8 mouse cellular contexts compared by ENCODE assay signal in genomic region chr9:120601488-120602171, GRCm38 (mm10). TPM values are rescaled to one million over a fixed set of nuclear protein-coding genes. Genes with fewer than 3 reads are reported as not detected.
A peak's percentile ranks its signal among the peaks of the same experiment; 100 is the strongest.
DNase-seq lines count a peak whose midpoint lies in the region; ATAC-seq and TF ChIP-seq lines count a peak whose summit lies in the region.

No protein-coding gene starts in this region.

- peak; percentile 72 for ATAC-seq in intestine, embryonic 14.5 days (replicated peaks; ENCODE audit: low FRiP score, low TSS enrichment, low read depth)
- peak; percentile 76 for ATAC-seq in megakaryocyte-erythroid progenitor cell, adult 5-6 weeks (replicated peaks; ENCODE audit: low FRiP score, low TSS enrichment, poor library complexity, severe bottlenecking)

- no peaks in the 10 kb centered on the region for H3K9me3 ChIP-seq in intestine, embryonic 14.5 days (ENCODE audit: control insufficient read depth, low read length)

- intact Hi-C loops in gastrocnemius, postnatal 36 days (cut with DNase I): loop anchor here (5.0 to 10.0 kb wide), 3 partner anchors 136 to 493 kb away; no protein-coding TSS in a partner anchor
- intact Hi-C loops in left cerebral cortex, postnatal 25 days (cut with DNase I): loop anchor here (1.0 to 10.0 kb wide), 5 partner anchors 56 to 639 kb away; no protein-coding TSS in a partner anchor

- 22% methylated on average over 17 of the region's 17 CpGs for WGBS in thymus, adult 2 months
- 18% methylated on average over 17 of the region's 17 CpGs for WGBS in intestine, embryonic 14.5 days

- TF ChIP-seq CTCF in thymus, adult 2 months (IDR thresholded peaks at IDR 0.05; ENCODE audit: borderline replicate concordance, control insufficient read depth, extremely low read depth, insufficient read depth, low read length, poor library complexity): peak; percentile 87; the same call in 1 of the 2 replicates

- peak overlapping the region; percentile 32; the same call in 1 of the 2 replicates for H3K4me2 ChIP-seq in intestine, embryonic 14.5 days (ENCODE audit: low read length)

- H3K27ac ChIP-seq in thymus, adult 2 months (ENCODE audit: control insufficient read depth, insufficient read depth, low read length): no peak overlapping the region
- no peak overlapping the region for H3K27ac ChIP-seq in intestine, embryonic 14.5 days (ENCODE audit: low read depth)

- peak; percentile 56 for DNase-seq in thymus, adult 2 months
- no peak for DNase-seq in thymus, adult 18-20 months
- DNase-seq in embryo, embryonic 11.5 days (ENCODE audit: low read depth, low spot score): peak; percentile 65
- DNase-seq in gastrocnemius, postnatal 36 days: peak; percentile 60 to 73
- DNase-seq in intestine, embryonic 14.5 days (ENCODE audit: low spot score): peak; percentile 93
- DNase-seq in left cerebral cortex, postnatal 25 days (ENCODE audit: low spot score in 2 of 2): peak; percentile 71 to 73
- DNase-seq in right cerebral cortex, postnatal 4 days: peak; percentile 78

- no peak overlapping the region for H3K4me3 ChIP-seq in thymus, adult 2 months (ENCODE audit: control insufficient read depth, insufficient read depth, low read length)
- H3K4me3 ChIP-seq in intestine, embryonic 14.5 days (ENCODE audit: low read depth, low read length): no peak overlapping the region

- no peak overlapping the region for H3K9ac ChIP-seq in intestine, embryonic 14.5 days (ENCODE audit: low read length)

- H3K4me1 ChIP-seq in thymus, adult 2 months (replicated peaks; ENCODE audit: control insufficient read depth, insufficient read depth, low read length): no peaks in the 10 kb centered on the region; the same call in 1 of the 2 replicates
- no peaks in the 10 kb centered on the region; the same call in none of the 2 replicates for H3K4me1 ChIP-seq in intestine, embryonic 14.5 days (replicated peaks; ENCODE audit: control insufficient read depth, insufficient read depth, low read length)

- TF ChIP-seq POLR2A in thymus, adult 2 months (IDR thresholded peaks at IDR 0.05; ENCODE audit: control insufficient read depth, extremely low read depth, insufficient read depth, low read length, poor library complexity): no peak

- no peaks in the 10 kb centered on the region for H3K36me3 ChIP-seq in thymus, adult 2 months (ENCODE audit: control insufficient read depth, insufficient read depth, low read length)
- no peaks in the 10 kb centered on the region for H3K36me3 ChIP-seq in intestine, embryonic 14.5 days (ENCODE audit: control insufficient read depth, insufficient read depth, low read length)

- H3K27me3 ChIP-seq in thymus, adult 2 months (ENCODE audit: control insufficient read depth, insufficient read depth, low read length): no peaks in the 10 kb centered on the region
- H3K27me3 ChIP-seq in intestine, embryonic 14.5 days (replicated peaks; ENCODE audit: control insufficient read depth, insufficient read depth, low read length): no peaks in the 10 kb centered on the region

RNA-seq across cellular contexts. Expression of gene Rpl14, which starts 30.4 kb away (rescaled TPM):
- 585 and 677 TPM in 2 replicates for polyA plus RNA-seq in thymus, adult 2 months (2012; rRNA removed)
- 100 to 1,000 TPM; 252 to 291 TPM for total RNA-seq in gastrocnemius, postnatal 36 days (2021)
- polyA plus RNA-seq in intestine, embryonic 14.5 days (2014; fragmentation: Nextera tagmentation; extraction: Ambion mirVana): 1,190 and 1,204 TPM in 2 replicates
- 100 to 1,000 TPM; 244 to 268 TPM for total RNA-seq in left cerebral cortex, postnatal 25 days (2021)
- 2,590 and 2,648 TPM in 2 replicates for total RNA-seq in megakaryocyte-erythroid progenitor cell, adult 5-6 weeks (2014; fragmentation: Nextera tagmentation)
- 3,531 and 3,679 TPM in 2 replicates for total RNA-seq in megakaryocyte-erythroid progenitor cell, adult 5-6 weeks (2017)

Comparison
In these comparisons a context has a peak if more than half of its experiments do, and no peak if none do; other contexts are left out.
1. DNase-seq: peak in thymus, adult 2 months (single experiment), embryo, embryonic 11.5 days (single experiment), gastrocnemius, postnatal 36 days (2 of 2), intestine, embryonic 14.5 days (single experiment), left cerebral cortex, postnatal 25 days (2 of 2) and right cerebral cortex, postnatal 4 days (single experiment); none in thymus, adult 18-20 months (0 of 2).
2. RNA of gene Rpl14, which starts 30.4 kb away (total RNA-seq): 2,590 to 3,679 TPM in megakaryocyte-erythroid progenitor cell, adult 5-6 weeks; 252 to 291 TPM in gastrocnemius, postnatal 36 days and 244 to 268 TPM in left cerebral cortex, postnatal 25 days; every median in the first group is over 4 times any median in the second.